Mouse (Mus musculus) lung, adult 18-20 months (tissue): ENCODE measurements around the gene Ppfia3.

ENCODE experiments used
- DNase-seq, 2 experiments: peaks; one replicate each; pipeline ENCODE4 v3.0.0; 2022; ENCODE audit warnings: mixed read lengths in 2 of 2

Gene Ppfia3

DNA sequence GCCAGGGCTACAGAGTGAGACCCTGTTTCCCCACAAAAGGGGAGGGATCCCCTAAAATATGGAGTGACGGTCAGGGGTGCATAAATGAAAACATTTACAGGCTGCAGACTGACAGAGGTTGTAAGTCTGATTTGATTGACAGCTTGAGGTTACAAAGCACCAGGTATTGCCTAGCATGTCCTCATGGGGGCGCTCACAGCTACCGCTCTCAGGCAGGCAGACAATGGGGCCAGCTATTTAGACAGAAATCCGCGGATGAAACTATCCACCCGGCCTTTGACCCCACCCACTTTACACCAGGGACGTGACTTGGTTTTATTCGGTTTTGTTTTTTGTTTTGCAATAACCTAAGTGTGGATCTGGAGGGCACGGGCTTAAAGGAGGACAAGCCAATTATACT is 57.4 kb downstream of the Ppfia3 start:
- DNase-seq = peak; percentile 41 to 65

DNA sequence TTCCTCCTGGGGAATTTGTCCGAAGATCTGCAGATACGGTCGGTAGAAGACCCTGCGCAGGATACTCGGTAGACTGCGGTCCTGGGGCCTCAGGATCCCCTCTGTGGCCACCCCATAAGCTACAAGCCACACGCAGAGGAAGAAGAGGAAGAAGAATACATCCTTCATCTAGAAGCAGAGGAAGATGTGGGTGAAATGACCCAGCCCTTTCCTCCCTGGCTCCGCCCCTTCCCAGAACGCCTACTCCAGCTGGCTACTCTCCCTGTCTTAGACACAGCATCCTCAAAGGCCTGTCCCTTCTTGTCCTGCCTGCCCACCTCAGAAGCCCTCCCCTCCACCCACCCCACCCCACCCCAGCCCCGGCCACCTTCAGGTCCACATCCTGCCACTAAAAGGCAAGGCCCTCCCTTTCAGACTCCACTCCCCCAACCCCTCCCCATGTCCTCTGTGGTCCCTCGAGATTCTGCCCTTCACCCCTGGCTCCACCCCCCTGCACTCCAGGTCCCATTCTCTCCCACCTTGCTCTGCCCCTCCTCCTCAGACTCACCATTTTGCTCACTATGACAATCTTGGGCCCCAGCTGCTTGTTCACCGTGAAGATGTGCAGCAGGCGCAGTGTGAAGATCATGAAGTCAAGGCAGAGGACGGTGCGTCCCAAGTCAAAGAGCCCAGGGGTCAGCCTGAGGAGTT is 58.1 kb downstream of the Ppfia3 start:
- DNase-seq = peak in 1 of 2 experiments; percentile 26

DNA sequence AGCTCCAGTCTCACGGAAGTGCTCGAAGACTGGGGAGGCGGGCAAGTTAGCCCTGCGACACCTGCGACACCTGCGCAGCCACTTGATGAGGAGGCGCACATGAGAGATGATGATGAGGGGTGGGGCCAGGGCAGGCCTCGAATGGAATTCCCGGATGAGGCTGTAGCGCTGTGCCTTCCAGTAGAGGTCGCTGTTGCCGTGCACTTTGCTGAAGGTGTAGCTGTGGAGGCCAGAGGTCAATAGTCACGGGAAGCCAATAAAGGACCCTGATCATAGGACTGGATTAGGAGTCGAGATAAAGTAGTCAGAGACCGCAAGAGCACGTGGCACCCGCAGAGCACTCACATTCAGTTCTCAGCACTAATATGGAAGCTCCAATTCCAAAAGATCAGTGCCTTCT is 61.5 kb downstream of the Ppfia3 start:
- DNase-seq = peak; percentile 76 to 88

DNA sequence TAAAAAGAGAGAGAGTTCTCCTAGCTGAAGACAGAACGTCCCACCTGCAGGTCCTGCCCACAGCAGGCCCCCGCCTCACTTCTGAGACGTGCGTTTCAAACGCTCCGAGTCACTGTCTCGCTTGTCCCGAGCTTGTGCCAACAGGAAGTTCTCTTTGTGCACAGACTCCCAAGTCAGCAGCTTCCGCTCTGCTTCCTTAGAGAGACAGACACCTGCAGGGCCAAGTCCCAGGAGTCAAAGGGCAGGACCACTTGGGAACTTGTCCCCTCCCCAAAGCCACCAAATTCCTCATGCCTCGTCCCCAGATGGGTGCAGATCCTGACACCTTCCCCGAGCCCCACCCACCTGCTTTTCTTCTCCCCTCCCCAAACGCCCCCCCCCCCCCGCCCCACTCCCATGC is 62.0 kb downstream of the Ppfia3 start:
- DNase-seq = no peak

DNA sequence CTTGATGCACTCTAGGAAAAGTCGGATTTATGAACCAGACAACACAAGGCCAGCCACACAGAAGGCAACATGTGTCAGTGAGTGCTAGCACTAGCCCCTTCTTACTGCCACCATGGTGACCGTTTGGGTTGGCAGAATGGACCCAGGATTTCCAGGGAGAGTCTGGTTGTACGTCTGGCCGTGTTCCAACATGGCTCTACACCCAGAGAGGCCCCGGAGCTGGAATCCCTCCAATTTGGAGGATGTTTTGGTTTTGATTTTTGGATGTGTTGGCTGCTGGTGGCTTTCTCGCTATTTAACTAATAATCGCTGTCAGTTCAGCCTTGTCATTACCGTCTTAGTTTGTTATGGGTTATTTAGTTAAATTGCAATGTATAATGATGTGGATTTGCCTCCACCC is 64.2 kb downstream of the Ppfia3 start:
- DNase-seq = no peak

DNA sequence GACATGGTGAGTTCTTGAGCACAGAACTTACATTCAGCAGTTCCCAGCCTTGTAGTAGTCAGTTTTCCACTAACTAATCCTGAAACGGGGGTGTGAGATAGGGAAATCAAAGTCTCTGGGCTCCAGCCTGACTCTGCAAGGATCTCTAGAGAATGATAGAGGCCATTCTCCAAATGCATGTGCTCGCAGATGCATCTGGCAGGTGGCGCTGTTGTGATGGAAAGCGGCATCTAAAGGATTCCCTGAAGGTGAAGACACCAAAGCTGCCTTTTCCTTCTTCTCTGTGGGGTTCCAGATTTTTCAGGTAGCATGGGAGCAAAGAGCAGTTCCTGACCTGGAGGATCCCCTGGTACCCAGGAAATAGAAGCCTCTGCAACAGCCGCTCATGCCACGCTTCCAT is 66.5 kb downstream of the Ppfia3 start:
- DNase-seq = peak; percentile 58 to 73

DNA sequence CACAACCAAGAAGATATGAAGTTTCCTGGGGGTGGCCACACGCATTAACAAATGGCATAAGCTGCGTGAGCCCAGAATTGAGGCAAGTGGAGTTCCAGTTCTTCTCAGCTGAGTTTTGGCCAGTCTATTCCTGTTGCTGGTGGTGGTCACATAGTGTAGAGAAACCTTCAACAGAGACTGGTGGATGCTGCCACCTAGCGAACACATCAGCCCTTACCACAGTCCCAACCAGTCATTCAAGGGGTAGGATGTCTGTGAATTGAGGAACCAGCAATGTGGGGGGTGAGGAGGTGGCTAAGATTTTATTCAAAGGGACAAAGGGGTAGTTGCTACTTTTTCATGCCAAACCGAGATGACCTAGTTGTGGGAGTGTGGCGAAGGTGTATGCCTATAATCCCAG is 67.1 kb downstream of the Ppfia3 start:
- peak; percentile 35 to 47 for DNase-seq

DNA sequence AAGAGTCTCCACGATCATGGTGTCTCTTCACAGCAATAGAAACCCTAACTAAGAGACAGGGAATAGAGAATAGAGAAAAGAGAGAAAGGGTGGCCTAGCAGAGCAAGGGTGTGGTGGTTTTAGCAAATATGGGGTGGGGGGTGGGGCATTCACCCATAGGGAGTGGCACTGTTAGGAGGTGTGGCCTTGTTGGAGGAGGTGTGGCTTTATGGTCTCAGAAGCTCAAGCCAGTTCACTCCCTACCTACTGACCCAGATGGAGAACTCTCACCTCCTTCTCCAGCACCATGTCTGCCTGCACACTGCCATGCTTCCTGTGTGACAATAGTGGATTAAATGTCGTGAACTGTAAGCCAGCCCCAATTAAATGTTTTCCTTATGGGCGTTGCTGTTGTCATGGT is 69.3 kb downstream of the Ppfia3 start:
- DNase-seq = no peak

DNA sequence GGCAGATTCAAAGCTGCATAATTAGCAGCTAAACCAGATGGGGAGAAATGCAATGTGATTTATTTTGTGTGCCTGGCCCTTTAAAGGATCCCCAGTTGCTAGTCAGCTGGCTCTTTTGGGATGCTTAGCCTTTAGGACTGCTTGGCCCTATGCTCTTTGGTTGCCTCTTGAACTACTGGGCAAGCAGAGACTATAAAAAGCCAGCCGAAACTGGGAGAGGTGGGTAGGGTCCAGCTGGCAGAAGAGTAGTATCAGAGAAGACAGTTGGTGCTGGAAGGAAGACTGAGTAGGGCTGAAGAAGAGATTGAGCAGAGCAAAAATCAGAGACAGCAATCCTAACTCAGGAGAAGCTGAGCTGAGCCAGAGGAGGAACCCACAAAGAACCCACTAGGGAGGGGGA is 70.2 kb downstream of the Ppfia3 start:
- no peak for DNase-seq
